Mouse (Mus musculus) myocyte (in vitro differentiated cells): ENCODE measurements around the gene Gm38431.

Experiments used
- CEBPB ChIP-seq: IDR thresholded peaks from 2 replicates; pipeline ENCODE4 v1.6.1; 2011; ENCODE audit warnings: mild to moderate bottlenecking, moderate library complexity; ENCODE audit not compliant: poor library complexity, insufficient read depth, severe bottlenecking
- E2F4 ChIP-seq: IDR thresholded peaks from one replicate; pipeline ENCODE4 v1.6.1; 2011; ENCODE audit warnings: mild to moderate bottlenecking, control low read depth, moderate library complexity; ENCODE audit not compliant: insufficient read depth
- MAX ChIP-seq: IDR thresholded peaks from one replicate; pipeline ENCODE4 v1.6.1; 2011; ENCODE audit warnings: low read depth, mild to moderate bottlenecking, control low read depth
- MYOD1 ChIP-seq, 3 experiments: IDR thresholded peaks; one replicate each; pipeline ENCODE4 v1.6.1; 2011; ENCODE audit warnings: control low read depth in 2 of 3, low read depth in 2 of 3, mild to moderate bottlenecking in 2 of 3, moderate library complexity in 1 of 3; ENCODE audit not compliant: insufficient read length in 2 of 3, control insufficient read depth in 1 of 3
- MYOG ChIP-seq, 3 experiments: IDR thresholded peaks; one replicate each; pipeline ENCODE4 v1.6.1; 2011; ENCODE audit warnings: control low read depth in 2 of 3, low read depth in 2 of 3, mild to moderate bottlenecking in 2 of 3; ENCODE audit not compliant: insufficient read length in 2 of 3, control insufficient read depth in 1 of 3, insufficient read depth in 1 of 3
- POLR2A ChIP-seq: IDR thresholded peaks from one replicate; pipeline ENCODE4 v1.6.1; 2011; ENCODE audit warnings: low read depth, mild to moderate bottlenecking, control low read depth, moderate library complexity; ENCODE audit not compliant: insufficient read length
- POLR2AphosphoS2 ChIP-seq: IDR thresholded peaks from one replicate; pipeline ENCODE4 v1.6.1; 2011; ENCODE audit warnings: low read depth, control low read depth; ENCODE audit not compliant: insufficient read length
- TCF12 ChIP-seq: IDR thresholded peaks from one replicate; pipeline ENCODE4 v1.6.1; 2011; ENCODE audit warnings: mild to moderate bottlenecking, control low read depth; ENCODE audit not compliant: poor library complexity, insufficient read depth, severe bottlenecking
- TCF3 ChIP-seq: IDR thresholded peaks from one replicate; pipeline ENCODE4 v1.6.1; 2011; ENCODE audit warnings: low read depth, control low read depth; ENCODE audit not compliant: insufficient read length
- USF1 ChIP-seq: IDR thresholded peaks from one replicate; pipeline ENCODE4 v1.6.1; 2011; ENCODE audit warnings: low read depth, mild to moderate bottlenecking, control low read depth, moderate library complexity

DNA sequence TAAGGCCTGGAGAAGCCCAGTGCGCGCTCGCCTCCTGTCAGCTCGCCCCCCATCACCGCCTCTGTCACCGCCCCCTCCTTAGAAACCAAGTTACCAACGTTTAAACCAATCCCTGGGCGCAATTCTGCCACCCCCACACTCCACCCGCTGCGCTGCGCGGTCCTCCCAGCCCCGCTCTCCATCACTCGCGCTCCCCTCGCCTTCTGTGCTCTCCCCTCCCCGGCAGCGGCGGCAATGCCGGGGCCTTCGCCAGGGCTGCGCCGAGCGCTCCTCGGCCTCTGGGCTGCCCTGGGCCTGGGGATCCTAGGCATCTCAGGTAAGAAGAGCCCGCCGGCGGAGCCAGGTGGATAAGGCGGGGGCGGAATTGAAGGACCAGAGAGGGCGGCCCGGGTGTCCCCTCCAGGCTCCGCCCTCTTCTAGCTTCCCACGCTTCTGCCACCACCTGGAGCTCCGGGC, 59.9 kb downstream of the Gm38431 start, which contains the start of gene Icam5:
- TF ChIP-seq TCF3 (no peak), TCF12 (no peak), POLR2A (no peak), MAX (no peak), MYOD1 (IDR thresholded peaks at IDR 0.05; ENCODE audit: control insufficient read depth in 1 of 3, insufficient read length in 2 of 3, low read depth in 2 of 3) (no peak), POLR2AphosphoS2 (no peak), E2F4 (no peak), CEBPB (no peak), MYOG (IDR thresholded peaks at IDR 0.05; ENCODE audit: control insufficient read depth in 1 of 3, insufficient read depth in 1 of 3, insufficient read length in 2 of 3, low read depth in 2 of 3) (no peak), USF1 (no peak)
